Mouse (Mus musculus) MEL (cell line): ENCODE measurements at regions not wholly inside any gene's neighbourhood (a gene's known extent, or its start where the extent isn't known, plus 50 kb on each side); places are given as distances from the start of the nearest gene placed in this dataset.

Experiments used
- DNase-seq: peaks from one replicate; pipeline ENCODE4 v3.0.0; 2011; ENCODE audit warnings: low read depth, low spot score
- H3K27ac ChIP-seq: 2 replicates; pipeline ENCODE4 v1.5.1; 2012; ENCODE audit warnings: low read depth, mild to moderate bottlenecking, control low read depth, low read length, moderate library complexity; ENCODE audit not compliant: control insufficient read depth
- H3K27me3 ChIP-seq, 2 experiments: fragments of 150-350 bp in 1 of 2; sonication (generic) in 1 of 2; 2 replicates each; pipeline ENCODE4 v1.6.1; 2012; ENCODE audit warnings: low read length in 2 of 2, mild to moderate bottlenecking in 2 of 2, improper control_type of control experiment in 1 of 2, moderate library complexity in 1 of 2; ENCODE audit not compliant: insufficient read depth in 2 of 2, control insufficient read depth in 1 of 2
- H3K36me3 ChIP-seq, 2 experiments: 2 replicates each; pipeline ENCODE4 v1.6.1; 2012 to 2014; ENCODE audit warnings: low read length in 2 of 2, improper control_type of control experiment in 1 of 2, inconsistent platforms in 1 of 2, mild to moderate bottlenecking in 1 of 2; ENCODE audit not compliant: insufficient read depth in 2 of 2, control insufficient read depth in 1 of 2
- H3K4me1 ChIP-seq, 2 experiments: fragments of 150-350 bp in 1 of 2; sonication (generic) in 1 of 2; 2 replicates each; pipeline ENCODE4 v1.6.1; 2012; ENCODE audit warnings: low read length in 2 of 2, improper control_type of control experiment in 1 of 2, mild to moderate bottlenecking in 1 of 2; ENCODE audit not compliant: insufficient read depth in 2 of 2, control insufficient read depth in 1 of 2
- H3K4me3 ChIP-seq, 2 experiments: fragments of 150-350 bp in 1 of 2; sonication (generic) in 1 of 2; 2 replicates each; pipeline ENCODE4 v1.5.1; 2012; ENCODE audit warnings: low read depth in 2 of 2, low read length in 2 of 2, mild to moderate bottlenecking in 2 of 2, moderate library complexity in 2 of 2, control low read depth in 1 of 2, improper control_type of control experiment in 1 of 2; ENCODE audit not compliant: control insufficient read depth in 1 of 2, insufficient read depth in 1 of 2
- H3K79me2 ChIP-seq: 2 replicates; pipeline ENCODE4 v1.6.1; 2012; ENCODE audit warnings: mild to moderate bottlenecking, low read length, moderate library complexity; ENCODE audit not compliant: control insufficient read depth, poor library complexity, insufficient read depth
- H3K9ac ChIP-seq: 2 replicates; pipeline ENCODE4 v1.6.1; 2012; ENCODE audit warnings: low read depth, mild to moderate bottlenecking, control low read depth, low read length, moderate library complexity; ENCODE audit not compliant: control insufficient read depth, poor library complexity, severe bottlenecking
- H3K9me3 ChIP-seq: fragments of 150-350 bp; sonication (generic); replicated peaks from 2 replicates; pipeline ENCODE4 v1.6.1; 2012; ENCODE audit warnings: mild to moderate bottlenecking, low read length, improper control_type of control experiment, moderate library complexity; ENCODE audit not compliant: insufficient read depth
- CHD2 ChIP-seq: IDR thresholded peaks from 2 replicates; pipeline ENCODE4 v1.6.1; 2011; ENCODE audit warnings: low read length, improper control_type of control experiment
- E2F4 ChIP-seq: IDR thresholded peaks from 2 replicates; pipeline ENCODE4 v1.6.1; 2011; ENCODE audit warnings: low read depth, low read length, improper control_type of control experiment, borderline replicate concordance
- ELF1 ChIP-seq: IDR thresholded peaks from 2 replicates; pipeline ENCODE4 v1.6.1; 2014; ENCODE audit warnings: low read depth, mild to moderate bottlenecking, inconsistent platforms, low read length, improper control_type of control experiment, moderate library complexity
- GABPA ChIP-seq: IDR thresholded peaks from 2 replicates; pipeline ENCODE4 v1.6.1; 2012; ENCODE audit warnings: low read depth, mild to moderate bottlenecking, inconsistent platforms, low read length, improper control_type of control experiment, moderate library complexity
- GATA1 ChIP-seq: IDR thresholded peaks from 2 replicates; pipeline ENCODE4 v1.6.1; 2011; ENCODE audit warnings: low read depth, low read length, improper control_type of control experiment
- JUND ChIP-seq: IDR thresholded peaks from 2 replicates; pipeline ENCODE4 v1.6.1; 2011; ENCODE audit warnings: low read depth, mild to moderate bottlenecking, improper control_type of control experiment, low read length
- MAFK ChIP-seq: IDR thresholded peaks from 2 replicates; pipeline ENCODE4 v1.6.1; 2011; ENCODE audit warnings: low read depth, mild to moderate bottlenecking, low read length, improper control_type of control experiment, borderline replicate concordance
- MAX ChIP-seq: IDR thresholded peaks from 2 replicates; pipeline ENCODE4 v1.6.1; 2011; ENCODE audit warnings: low read length, improper control_type of control experiment
- MEF2A ChIP-seq: IDR thresholded peaks from 2 replicates; pipeline ENCODE4 v1.6.1; 2014; ENCODE audit warnings: low read depth, mild to moderate bottlenecking, inconsistent platforms, low read length, improper control_type of control experiment; ENCODE audit not compliant: poor library complexity, insufficient replicate concordance, severe bottlenecking; ENCODE audit errors: extremely low read depth
- MXI1 ChIP-seq: IDR thresholded peaks from 2 replicates; pipeline ENCODE4 v1.6.1; 2011; ENCODE audit warnings: mild to moderate bottlenecking, low read depth, low read length, improper control_type of control experiment
- MYC ChIP-seq: IDR thresholded peaks from 2 replicates; pipeline ENCODE4 v1.6.1; 2011; ENCODE audit warnings: low read depth, mild to moderate bottlenecking, low read length, improper control_type of control experiment, moderate library complexity
- NELFE ChIP-seq: IDR thresholded peaks from 2 replicates; pipeline ENCODE4 v1.6.1; 2011; ENCODE audit warnings: low read depth, low read length, improper control_type of control experiment
- NRF1 ChIP-seq: IDR thresholded peaks from 2 replicates; pipeline ENCODE4 v1.6.1; 2014; ENCODE audit warnings: low read depth, mild to moderate bottlenecking, inconsistent platforms, low read length, improper control_type of control experiment, moderate library complexity; ENCODE audit not compliant: poor library complexity, insufficient read depth, severe bottlenecking
- POLR2A ChIP-seq, 2 experiments: IDR thresholded peaks; 2 replicates each; pipeline ENCODE4 v1.6.1; 2011 to 2012; ENCODE audit warnings: low read length in 2 of 2, mild to moderate bottlenecking in 2 of 2, control low read depth in 1 of 2, improper control_type of control experiment in 1 of 2, low read depth in 1 of 2, moderate library complexity in 1 of 2; ENCODE audit not compliant: control insufficient read depth in 1 of 2, insufficient read depth in 1 of 2, poor library complexity in 1 of 2
- POLR2AphosphoS5 ChIP-seq: IDR thresholded peaks from 2 replicates; pipeline ENCODE4 v1.6.1; 2012; ENCODE audit warnings: low read depth, borderline replicate concordance, mild to moderate bottlenecking, inconsistent platforms, low read length, moderate library complexity, mixed read lengths
- RAD21 ChIP-seq: IDR thresholded peaks from 2 replicates; pipeline ENCODE4 v1.6.1; 2011; ENCODE audit warnings: mild to moderate bottlenecking, low read depth, low read length, improper control_type of control experiment
- SIN3A ChIP-seq: IDR thresholded peaks from 2 replicates; pipeline ENCODE4 v1.6.1; 2012; ENCODE audit warnings: low read length, improper control_type of control experiment, inconsistent platforms
- SMC3 ChIP-seq: IDR thresholded peaks from 2 replicates; pipeline ENCODE4 v1.6.1; 2011; ENCODE audit warnings: low read depth, low read length, improper control_type of control experiment
- TAL1 ChIP-seq: IDR thresholded peaks from 2 replicates; pipeline ENCODE4 v1.6.1; 2012; ENCODE audit warnings: mild to moderate bottlenecking, inconsistent platforms, low read length, moderate library complexity, mixed read lengths
- TCF12 ChIP-seq: IDR thresholded peaks from 2 replicates; pipeline ENCODE4 v1.6.1; 2014; ENCODE audit warnings: low read depth, mild to moderate bottlenecking, inconsistent platforms, low read length, improper control_type of control experiment, moderate library complexity
- UBTF ChIP-seq: IDR thresholded peaks from 2 replicates; pipeline ENCODE4 v1.6.1; 2012; ENCODE audit warnings: low read depth, mild to moderate bottlenecking, inconsistent platforms, low read length, improper control_type of control experiment, moderate library complexity, borderline replicate concordance; ENCODE audit not compliant: insufficient read depth
- ZMIZ1 ChIP-seq: IDR thresholded peaks from 2 replicates; pipeline ENCODE4 v1.6.1; 2012; ENCODE audit warnings: low read depth, mild to moderate bottlenecking, inconsistent platforms, low read length, improper control_type of control experiment, moderate library complexity

GRCm38 (mm10) chr13:51290926-51291325 is 117.5 kb upstream of the S1pr3 start:
- Histone ChIP-seq H3K27me3 (no peaks in the 10 kb centered on the region), H3K36me3 (no peaks in the 10 kb centered on the region), H3K27ac (no peak overlapping the region), H3K9ac (no peak overlapping the region), H3K4me1 (no peaks in the 10 kb centered on the region), H3K79me2 (no peaks in the 10 kb centered on the region), H3K9me3 (no peaks in the 10 kb centered on the region), H3K4me3 (no peak overlapping the region)
- TF ChIP-seq GATA1 (no peak), MYC (no peak), TAL1 (no peak), SIN3A (no peak), JUND (no peak), UBTF (no peak), POLR2A (IDR thresholded peaks at IDR 0.05; ENCODE audit: control insufficient read depth in 1 of 2, insufficient read depth in 1 of 2, low read depth in 1 of 2, low read length in 2 of 2, poor library complexity in 1 of 2) (no peak), MAX (no peak), TCF12 (no peak), MXI1 (no peak), MEF2A (no peak), RAD21 (no peak), ELF1 (no peak), POLR2AphosphoS5 (no peak), CHD2 (no peak), NELFE (no peak), E2F4 (no peak), ZMIZ1 (no peak), SMC3 (no peak), MAFK (no peak)
- DNase-seq: no peak

GRCm38 (mm10) chr13:51293047-51293446 is 115.4 kb upstream of the S1pr3 start:
- no peak for DNase-seq
- no peaks in the 10 kb centered on the region for H3K79me2 ChIP-seq
- TF ChIP-seq ELF1 (no peak), GABPA (no peak), E2F4 (no peak), POLR2AphosphoS5 (no peak), GATA1 (no peak), MEF2A (no peak), CHD2 (no peak), TAL1 (no peak), ZMIZ1 (no peak), NRF1 (no peak)
- TF ChIP-seq, all 39 proteins: peak for 0
- Histone ChIP-seq H3K4me3 (no peak overlapping the region), H3K9me3 (no peaks in the 10 kb centered on the region), H3K27me3 (no peaks in the 10 kb centered on the region), H3K36me3 (no peaks in the 10 kb centered on the region), H3K27ac (no peak overlapping the region), H3K4me1 (no peaks in the 10 kb centered on the region), H3K9ac (no peak overlapping the region)
